Mouse (Mus musculus) embryo, embryonic 10 days (tissue): Measurements from ENCODE around the gene Fgfr2.
"Not testable (repeated sequence)": the region's sequence is repeated elsewhere in the genome, so short reads cannot be mapped to it uniquely, and the experiment has no call there.

ENCODE experiments used
- DNase-seq: peaks from one replicate; pipeline ENCODE4 v3.0.0-alpha.2; 2015; ENCODE audit warnings: low spot score

Fgfr2 gene

DNA sequence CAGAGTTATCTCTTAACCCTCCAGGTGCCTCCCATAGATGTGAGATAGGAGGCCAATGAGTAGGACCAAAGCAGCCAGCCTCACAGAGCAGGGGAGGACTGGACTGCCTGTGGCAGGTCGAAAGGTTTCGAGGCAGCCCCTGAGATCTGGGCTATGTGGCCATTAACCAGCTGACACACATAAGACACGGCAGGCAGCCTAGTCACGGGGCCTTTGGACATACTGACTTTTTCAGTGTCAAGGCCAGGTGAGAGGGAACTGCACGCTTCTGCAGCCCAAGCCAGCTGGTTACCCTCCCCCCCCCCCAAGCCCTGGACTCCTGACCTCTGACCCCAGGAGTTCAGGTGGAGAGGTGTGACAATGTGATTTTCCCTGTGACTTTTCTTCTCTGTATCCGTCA is 458.3 kb downstream of the Fgfr2 start:
- DNase-seq, result no peak

DNA sequence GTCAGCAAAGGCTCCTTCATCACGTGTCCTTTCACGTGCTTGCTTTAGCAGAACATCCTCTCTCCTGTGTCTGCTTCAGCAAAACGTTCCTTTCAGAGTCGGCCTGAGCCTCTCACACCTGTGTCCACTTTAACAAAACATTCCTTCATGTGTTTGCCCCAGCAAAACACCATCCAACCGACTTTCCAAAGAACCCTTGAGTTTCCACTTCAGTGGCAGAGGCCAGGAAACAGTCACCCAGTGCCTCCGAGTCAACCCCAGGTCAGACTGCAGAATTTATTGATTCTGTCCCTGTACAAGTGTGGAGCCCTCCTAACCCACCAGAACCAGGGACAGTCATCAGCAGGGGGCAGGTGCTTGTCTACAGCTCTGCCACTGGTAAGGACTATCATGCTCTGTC is 460.3 kb downstream of the Fgfr2 start:
- DNase-seq, result not testable (repeated sequence)

DNA sequence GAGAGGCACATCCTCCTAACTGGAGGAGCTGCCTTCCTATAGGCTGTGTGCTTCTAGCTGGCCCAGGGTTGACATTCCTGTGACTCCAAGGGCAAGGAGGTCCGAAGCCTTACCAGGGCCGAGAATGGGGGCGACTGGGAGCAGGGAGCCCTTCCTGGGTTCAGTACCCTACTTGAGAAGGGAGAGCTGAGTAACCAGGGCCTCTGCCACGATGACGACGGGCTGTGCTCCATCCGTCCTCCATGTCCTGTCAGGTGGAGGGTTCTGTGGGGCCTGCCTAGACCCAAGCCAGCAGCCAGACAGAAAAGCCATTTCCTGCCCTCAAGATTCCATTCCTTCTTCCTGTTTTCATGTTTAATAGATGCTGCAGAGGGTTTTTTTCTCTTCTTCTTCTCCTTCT is 463.5 kb downstream of the Fgfr2 start:
- peak; percentile 14 for DNase-seq

DNA sequence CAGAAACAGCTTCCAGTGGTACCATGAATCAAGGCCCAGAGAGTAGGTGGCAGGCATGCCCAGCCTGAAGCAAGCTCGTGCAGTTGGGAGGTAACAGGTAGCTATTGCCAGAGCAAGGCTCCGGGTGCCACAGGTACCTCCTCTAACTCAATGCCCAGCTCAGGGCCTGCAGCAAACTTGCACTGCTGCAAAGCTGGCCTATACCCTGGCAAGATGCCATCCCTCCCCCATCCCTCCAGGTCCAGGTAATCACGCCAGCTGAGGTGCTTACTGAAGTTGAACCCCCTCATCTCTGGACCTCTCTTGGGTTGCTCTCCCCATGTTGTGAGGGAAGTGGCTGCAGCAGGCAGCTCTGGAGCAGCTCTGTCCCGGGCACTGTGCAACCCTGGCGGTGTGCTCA is 464.5 kb downstream of the Fgfr2 start:
- no peak for DNase-seq

DNA sequence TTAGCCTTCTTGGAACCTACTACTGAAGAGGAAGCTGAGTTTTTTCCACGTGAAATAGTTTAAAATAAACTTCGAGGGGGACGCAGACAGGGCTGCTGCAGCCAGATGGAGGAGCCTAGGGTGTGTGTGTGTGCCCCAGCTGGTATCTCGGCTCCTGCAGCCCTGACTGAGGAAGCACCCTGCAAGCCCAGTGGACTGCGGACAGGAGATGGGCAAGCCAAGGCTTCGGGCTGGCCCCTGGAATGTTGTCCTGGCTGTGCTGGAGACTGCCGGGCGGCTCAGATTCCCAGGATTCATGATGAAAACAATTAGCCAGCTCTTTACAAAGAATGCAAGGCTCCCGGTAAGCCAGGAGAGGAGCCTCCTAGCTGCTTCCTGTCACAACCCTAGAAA is 465.1 kb downstream of the Fgfr2 start:
- DNase-seq, result peak; percentile 74

DNA sequence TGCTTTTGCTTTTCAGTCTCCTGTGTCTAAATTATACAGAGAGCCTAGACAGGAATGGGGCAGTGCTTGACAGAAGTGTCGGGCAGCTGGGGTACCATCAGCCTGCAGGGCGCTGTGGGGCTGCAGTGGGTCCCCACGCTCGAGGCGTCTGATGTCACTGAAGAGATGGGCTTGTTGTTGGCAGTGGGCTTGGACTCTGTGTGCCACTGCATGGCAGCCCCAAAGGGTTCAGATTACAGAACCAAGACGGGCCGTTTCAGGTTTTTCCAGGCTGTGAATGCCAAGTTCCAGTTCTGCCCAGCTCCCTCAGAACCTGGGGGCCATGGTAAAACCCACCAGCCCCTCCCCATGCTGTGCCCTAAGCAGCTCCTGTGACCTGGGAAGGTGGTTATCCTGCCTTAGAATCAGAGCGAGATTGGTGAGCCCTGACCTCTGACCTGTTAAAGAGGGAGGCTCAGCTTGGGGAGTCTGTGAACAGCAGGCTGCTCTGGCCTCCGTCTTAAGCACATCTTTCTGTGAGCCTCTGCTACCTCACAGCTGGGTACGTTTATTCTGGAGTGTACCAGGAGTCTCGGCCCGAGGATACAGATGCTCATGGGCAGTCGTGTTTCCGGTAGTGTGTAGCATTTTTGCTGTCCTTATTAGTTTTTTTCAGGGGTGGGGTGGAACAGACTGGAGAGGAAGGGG is 465.6 kb downstream of the Fgfr2 start:
- peak; percentile 58 for DNase-seq

DNA sequence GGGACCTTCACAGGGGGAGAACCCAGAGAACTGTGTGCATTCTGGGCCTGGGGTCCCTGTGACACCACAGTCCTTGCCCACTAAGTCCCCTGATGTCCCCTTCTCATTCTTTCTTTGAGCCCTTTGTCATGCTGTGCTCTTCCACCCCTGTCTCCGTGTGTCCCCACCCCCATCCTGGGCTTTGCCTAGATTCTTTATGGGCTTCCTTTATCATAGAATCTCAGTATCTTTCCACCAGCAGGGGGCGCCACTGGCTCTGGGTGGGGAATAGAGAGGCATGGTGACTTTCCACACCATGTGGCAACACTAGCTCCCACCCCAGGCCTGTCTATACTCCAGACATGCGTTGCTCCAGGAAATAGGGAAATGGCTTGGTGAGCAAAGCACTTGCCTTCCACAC is 466.6 kb downstream of the Fgfr2 start:
- peak; percentile 86 for DNase-seq

DNA sequence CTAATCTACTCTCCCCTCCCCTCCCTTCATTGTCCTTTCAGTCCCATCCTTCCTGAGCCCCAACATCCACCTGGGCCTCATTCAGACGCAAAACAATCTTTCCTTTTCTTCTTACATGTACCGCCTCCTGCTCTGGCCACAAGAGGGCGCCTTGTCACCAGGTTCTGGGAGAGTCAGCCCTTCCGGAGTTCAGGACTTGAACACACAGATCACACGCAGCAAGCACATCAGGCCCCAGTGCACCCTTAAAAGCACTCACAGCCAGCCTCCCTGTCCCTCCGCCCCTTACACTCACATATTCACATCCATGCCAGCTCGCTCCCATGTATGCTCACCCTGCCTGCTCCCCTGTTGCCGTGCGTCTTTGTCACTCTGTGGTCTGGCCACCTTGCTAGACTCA is 467.1 kb downstream of the Fgfr2 start:
- peak; percentile 96 for DNase-seq

DNA sequence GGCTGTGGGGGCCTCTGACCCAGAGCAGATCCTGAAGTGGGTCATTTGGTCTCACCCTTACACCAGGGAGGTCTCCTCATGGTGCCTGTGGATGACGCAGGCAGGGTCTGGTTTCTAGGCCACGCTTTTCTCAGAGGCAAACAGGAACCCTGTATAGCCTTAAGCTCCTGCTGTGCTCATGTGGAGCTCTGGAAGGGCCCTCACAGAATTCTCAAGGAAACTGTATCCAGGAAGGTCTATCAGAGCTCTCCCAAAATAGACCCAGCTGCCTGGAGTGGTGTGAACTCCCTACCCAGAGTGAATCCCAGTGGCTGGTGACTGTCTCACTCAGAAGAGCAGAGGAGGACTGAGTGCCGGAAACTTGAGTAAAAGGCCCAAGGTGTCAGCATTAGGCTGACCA is 468.7 kb downstream of the Fgfr2 start:
- DNase-seq, result no peak

DNA sequence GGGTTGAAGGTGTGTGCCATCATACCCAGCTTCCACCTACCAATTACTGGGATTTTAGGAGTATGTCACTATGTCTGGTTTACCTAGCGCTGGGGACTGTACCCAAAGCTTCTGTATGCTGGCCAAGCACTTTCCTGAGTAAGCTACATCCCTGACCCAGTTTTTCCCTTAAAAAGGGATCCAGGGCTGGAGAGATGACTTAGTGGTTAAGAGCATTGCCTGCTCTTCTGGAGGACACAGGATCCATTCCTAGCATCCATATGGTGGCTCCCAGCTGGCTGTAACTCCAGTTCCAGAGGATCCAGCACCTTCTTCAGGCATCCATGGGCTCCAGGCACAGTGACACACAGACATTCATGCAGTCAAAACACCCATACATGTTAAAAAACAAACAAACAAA is 476.6 kb downstream of the Fgfr2 start:
- no peak for DNase-seq

DNA sequence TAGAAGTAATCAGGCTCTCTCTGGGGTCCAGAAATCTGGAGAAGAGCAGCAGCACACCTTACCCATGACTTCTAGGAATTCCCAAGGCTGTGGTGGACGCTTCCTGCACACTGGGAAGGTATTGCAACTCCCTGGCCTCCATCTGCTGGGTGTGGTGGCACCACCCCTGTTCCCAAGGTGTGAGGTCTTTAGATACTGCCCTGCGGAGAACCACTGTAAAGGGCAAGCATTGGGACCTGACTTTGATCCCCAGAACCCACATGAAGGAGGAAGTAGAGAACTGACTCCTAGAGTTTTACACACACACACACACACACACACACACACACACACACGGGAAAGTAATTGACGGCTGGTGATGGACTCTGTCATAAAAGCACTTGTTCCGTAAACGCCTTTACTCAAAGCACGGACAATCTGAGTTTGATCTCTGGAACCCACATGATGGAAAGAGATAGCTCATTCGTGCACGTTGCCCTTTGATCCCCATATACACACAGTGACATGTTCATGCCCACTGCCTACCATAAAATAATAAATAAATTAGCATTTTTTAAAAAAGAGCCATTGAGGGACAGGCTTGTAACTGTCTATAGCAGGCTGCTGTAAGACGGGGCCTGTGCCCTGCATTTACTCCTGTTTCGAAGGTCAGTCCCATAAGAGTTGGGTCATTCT is 478.4 kb downstream of the Fgfr2 start:
- DNase-seq, result no peak

DNA sequence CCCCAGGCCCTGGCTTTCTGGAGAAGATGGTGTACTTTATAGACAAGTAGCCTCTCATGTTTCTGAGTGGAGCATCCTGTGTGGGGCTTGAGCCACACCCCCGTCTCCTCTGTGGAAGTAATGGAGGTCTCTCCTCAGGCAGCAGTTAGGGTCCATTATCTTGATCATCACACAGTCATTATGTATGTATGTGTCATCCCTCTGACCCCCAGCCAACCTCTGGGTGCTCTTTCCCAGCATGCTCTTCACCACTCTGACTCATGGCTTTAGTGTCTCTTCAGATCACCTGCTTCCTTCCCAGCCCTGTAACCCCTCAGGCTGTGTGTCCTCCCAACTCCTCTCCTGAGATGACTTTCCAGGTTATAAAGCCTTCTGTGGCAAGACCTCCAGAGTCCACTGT is 481.5 kb downstream of the Fgfr2 start:
- no peak for DNase-seq

DNA sequence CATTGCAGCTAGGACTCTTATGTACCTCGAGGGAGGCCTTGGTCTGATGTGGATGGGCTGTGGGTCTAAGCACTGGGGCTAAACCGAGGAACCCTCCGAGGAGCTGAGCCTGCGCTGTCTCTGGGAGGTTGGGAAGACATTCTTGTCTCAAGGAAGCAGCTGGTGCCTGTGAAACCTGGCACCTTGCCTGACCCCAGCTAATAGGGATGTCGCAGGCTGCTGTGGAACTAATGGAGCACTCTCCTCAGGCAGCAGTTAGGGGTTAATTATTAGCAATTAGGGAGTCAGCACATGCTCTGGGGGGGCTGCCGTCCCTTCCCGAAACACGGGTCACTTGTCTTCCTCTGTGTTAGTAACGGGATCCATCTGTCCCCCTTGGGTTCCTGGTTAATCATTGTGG is 482.2 kb downstream of the Fgfr2 start:
- DNase-seq, result peak; percentile 42

DNA sequence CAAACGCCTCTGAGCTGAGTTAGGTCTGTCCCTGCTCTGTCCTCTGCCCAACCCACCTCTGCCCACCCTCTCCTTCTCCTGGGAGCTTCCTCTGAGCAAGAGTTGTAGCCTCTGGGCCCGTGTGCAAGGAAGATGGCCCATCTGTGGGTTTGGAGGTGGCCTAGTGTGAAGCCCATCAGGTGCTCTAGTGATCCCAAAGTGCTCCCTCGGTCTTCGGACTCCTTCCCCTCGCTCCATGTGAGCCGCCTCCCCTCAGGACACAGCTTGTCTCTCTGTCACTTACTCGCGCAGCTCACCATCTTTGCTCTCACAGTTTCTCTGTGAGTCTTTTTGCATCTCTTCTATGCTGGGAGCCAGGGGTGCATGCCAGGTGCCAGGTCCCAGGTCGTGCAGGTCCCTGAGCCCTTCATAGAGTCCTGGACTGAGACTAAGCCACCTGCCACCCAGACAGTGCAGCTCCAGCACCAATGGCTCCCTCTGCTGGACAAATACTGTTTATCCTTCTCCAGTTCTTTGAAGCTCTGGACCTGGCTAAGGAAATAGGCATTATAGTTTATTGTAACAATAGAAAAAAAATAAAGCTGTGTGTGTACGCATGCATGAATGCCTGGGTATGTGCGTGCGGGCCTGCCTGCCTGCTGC is 484.6 kb downstream of the Fgfr2 start:
- DNase-seq, result peak; percentile 83

DNA sequence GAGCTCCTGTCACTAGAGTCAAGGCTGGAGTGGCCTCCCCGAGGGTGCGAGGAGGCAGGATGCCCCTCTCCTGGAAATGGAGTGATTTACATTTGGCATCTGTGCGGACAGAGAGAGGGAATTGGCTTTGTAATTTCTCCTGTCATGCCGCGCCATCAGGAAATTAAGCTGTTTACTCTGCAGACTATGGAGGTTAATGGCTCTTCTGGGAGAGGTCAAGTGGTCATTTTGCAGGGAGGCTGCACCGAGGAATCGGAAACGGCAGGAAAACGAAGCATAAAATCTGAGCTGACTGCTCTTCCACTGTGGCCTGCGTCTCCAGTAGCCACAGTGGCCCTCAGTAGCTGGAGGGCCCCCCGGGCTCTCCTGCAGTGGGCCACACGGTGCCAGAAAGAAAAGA is 485.9 kb downstream of the Fgfr2 start:
- peak; percentile 63 for DNase-seq

DNA sequence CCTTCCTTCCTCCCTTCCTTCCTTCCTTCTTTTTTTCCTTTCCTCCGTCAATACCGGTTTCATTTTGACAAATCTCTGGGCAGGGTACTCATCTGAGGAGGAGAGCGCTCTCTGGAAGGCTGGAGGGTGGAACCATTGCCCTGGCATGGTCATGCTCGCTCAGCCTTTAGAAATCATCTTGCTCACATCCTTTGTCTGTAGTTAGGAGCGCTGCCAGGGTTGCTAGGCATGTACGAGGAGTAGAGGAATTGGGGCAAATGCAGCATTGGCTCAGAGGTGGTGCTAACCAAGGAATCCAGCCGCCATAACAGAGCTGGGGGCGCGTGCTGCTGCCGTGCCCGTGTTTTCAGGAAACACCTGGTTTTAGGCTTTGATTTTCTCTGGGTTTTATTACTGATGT is 491.8 kb downstream of the Fgfr2 start:
- DNase-seq, result no peak

DNA sequence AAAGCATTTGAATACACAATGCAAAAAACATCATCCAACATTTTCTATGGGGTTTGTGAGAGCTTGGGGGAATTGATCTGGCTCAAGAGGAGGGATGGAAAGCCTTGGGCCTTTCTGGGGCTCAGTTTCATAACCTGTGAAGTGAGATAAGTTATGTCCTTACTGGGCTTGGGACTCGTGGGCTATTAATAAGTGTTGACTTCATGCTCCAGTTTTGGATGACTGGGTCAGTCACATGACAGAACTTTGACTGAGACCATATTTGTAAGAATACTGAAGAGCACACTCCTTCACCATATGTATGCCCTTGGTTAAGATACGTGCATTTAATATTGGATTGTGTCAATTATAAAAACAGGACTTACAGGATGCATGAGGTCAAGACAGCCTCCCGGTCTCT is 495.7 kb downstream of the Fgfr2 start:
- no peak for DNase-seq

DNA sequence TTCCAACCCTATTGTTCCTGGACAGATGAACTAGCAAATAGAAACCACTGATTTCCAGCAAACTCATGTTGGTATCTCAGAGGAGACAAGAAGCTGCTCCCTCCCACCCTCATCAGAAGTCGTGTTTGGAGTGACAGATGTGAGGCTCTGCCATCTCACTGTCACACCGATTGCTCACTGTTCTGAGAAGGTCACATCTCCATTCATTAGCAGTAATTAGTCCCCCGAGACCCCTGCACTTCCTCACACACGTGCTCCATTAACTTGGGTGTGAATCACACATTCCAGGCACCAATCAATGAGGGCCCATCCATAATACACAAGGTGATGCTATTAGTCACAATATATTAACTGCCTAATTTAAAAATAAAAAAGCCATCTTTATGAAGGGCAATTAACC is 497.0 kb downstream of the Fgfr2 start:
- no peak for DNase-seq

DNA sequence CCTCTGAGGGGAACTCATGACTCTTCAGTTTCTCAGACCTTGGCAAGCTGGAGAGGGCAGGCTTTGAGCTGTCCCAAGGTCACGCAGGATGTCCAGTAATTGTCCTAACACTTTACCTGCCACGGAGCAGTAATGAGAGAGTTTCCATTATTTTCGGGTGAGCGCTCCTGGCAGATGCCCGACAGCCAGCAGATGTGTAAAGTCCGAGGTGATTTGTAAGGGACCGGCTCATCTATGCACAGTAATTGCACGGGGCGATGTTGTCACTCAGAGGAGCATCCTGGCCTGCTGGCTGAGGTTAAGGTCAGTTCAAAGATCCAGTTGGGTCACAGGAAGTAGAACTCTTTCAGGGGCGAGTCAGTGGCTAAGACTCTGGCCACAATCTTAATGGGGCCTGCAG is 499.0 kb downstream of the Fgfr2 start:
- no peak for DNase-seq

DNA sequence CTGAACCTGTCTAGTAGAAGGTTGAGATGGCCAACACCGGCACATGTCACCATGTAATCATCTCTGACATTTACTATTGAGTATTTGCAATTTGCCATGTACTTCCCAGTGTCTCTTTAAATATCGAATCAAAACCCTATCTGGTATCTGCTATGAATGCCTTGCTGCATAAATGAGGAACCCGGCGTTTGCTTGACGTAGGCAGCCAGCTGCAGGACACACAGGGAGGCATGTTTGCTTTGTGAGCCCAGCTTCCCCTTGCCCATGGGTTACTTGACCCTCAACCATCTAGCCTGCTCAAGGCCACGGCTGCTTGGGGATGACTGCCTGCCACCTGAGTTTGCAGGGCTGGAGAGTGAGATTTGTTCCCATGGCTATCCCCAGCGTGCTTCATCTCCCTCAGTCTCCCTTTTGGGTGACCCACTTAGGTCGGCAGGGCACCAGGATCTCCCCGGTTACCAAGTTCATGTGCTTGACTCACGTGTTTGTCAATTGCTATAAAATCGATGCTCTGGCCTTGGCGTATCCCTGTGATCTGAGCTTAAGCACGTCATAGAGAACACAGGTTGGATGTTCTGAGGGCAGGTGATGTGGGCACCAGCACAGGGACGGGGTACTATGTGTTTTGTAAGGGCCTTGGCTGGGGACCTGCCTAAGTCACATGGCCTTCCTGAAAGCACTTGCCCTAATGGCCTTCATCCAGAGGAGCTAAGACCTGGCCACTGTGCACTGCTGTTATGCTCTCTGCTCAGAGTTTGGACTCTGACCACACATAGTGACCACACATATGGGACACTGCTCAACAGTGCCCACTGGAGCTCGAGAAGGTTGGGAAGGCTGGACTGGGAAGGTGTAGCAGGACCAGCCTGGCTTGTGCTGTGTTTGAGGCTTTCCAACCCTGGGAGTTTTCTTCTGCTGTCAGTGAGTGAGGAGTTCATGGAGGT is 502.9 kb downstream of the Fgfr2 start:
- no peak for DNase-seq

DNA sequence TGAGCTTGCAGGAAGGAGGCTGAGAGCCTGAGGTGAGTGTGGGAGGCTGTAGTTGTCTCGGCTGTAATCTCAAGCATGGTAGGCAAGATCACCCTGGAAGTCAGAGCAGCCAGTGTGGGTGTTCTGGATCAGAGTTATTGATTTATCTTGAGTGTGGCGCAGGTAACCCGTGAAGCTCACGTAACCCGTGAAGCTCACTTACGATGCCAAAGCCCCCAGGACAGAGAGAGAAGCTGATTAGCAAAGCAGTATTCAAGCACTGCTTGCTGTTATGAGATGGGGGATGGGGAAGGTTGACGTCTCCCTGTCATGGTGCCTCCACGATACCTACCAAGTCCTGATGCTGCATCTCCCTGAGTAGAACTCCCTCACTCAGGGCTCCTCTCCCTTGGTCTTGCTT is 503.6 kb downstream of the Fgfr2 start:
- no peak for DNase-seq

DNA sequence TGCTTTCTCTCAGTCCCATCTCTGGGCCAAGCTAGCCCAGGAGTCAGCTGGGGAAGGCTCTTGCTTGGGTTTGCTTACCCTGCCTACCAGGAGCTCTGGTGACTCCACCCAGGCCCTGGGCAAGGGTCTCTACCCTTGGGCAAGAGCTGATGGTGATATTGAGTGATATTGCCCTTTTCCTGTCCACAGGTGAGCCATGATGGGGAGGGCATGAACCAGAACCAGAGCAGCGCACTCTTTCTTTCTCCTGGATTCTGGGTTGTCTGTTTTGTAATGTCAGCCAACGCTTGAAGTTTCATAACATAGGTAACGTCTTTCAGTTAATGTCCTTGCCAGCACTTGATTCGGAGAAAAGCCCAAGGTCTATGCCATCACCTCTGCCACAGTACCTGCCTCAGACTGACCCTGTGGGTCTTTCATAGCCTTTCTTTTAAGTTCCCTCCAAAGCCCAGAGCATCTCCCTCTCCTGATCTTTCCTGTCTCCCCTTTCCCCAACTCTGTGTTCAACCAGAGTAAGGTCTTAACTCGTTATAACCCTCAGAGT is 506.1 kb downstream of the Fgfr2 start:
- DNase-seq, result no peak
